Mouse (Mus musculus): ENCODE measurements around the gene Gm826.

DNA sequence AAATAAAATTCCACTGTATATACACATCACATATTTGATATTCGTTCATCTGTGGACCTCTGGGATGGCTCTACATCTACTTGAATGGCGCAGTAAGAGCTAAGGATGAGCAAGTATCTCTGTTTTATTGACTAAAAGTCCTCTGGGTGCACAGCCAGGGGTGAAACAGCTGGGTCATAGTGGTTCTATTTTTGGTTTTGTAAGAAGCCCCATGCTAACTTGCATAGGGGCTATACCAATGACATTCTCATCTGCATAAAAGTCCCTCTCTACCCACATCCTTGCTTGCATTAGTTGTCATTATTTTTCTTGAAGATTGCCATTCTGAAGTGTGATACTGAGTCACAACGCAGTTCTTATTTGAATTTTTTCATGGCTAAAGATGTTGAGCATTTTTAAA lies 28.9 kb downstream of the Gm826 start:
- TF ChIP-seq POLR2A (IDR thresholded peaks at IDR 0.05; ENCODE audit: borderline replicate concordance, insufficient read depth, low read length) (no peak), CTCF (IDR thresholded peaks at IDR 0.05; ENCODE audit: borderline replicate concordance, insufficient read depth, low read depth, low read length) (no peak)
